Mouse (Mus musculus) olfactory bulb, adult 2 months (tissue): ENCODE data around the gene E130308A19Rik.

Source experiments
- CTCF ChIP-seq: fragments of 200-500 bp; IDR thresholded peaks from 2 replicates; pipeline ENCODE4 v1.5.1; 2012; ENCODE audit warnings: low read depth, mild to moderate bottlenecking, low read length, moderate library complexity; ENCODE audit not compliant: insufficient read depth
- POLR2A ChIP-seq: fragments of 200-500 bp; IDR thresholded peaks from 2 replicates; pipeline ENCODE4 v1.6.1; 2012; ENCODE audit warnings: mild to moderate bottlenecking, low read depth, low read length, moderate library complexity; ENCODE audit not compliant: insufficient read depth

DNA sequence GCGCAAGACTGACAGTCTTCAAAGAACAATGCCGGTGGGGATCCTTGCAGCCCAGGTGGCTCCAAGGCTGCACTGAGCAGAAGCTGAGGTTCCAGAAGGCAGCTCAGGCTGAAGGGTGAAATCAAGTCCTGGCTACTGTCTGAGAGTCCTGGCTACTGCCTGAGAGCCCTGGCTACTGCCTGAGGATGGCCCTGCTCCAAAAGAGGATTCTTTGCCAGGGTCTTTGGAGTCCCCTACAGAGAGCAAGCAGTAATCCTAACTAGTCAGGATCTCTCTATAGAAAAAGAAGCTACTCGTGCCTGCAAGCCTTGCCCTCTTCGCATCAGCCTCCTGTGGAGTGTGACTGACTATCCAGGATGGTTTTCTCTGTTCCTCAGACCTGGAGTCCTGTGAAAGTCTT is 60.7 kb downstream of the E130308A19Rik start:
- TF ChIP-seq CTCF (no peak), POLR2A (no peak)
